Mouse (Mus musculus) heart, embryonic 16.5 days (tissue): ENCODE results near the gene Phf21b. TPM values are rescaled to one million over a fixed set of nuclear protein-coding genes. Genes with fewer than 3 reads are reported as not detected.

Experiments used
- ATAC-seq: fragments of 200-750 bp; cut with Nextera tagmentation; replicated peaks from 2 replicates; pipeline ENCODE4 v1.8.0; 2017; ENCODE audit warnings: moderate number of reproducible peaks; ENCODE audit not compliant: insufficient read depth, low FRiP score; ENCODE audit errors: extremely low read depth
- H3K27ac ChIP-seq: fragments of 300-500 bp; sonication (generic); 2 replicates; pipeline ENCODE4 v1.5.1; 2014; ENCODE audit warnings: mild to moderate bottlenecking, low read length, control low read depth, moderate library complexity
- H3K27me3 ChIP-seq: fragments of 300-500 bp; sonication (generic); 2 replicates; pipeline ENCODE4 v1.6.1; 2014; ENCODE audit warnings: low read length, mixed read lengths; ENCODE audit not compliant: control insufficient read depth, insufficient read depth
- H3K36me3 ChIP-seq: fragments of 300-500 bp; sonication (generic); 2 replicates; pipeline ENCODE4 v1.6.1; 2014; ENCODE audit not compliant: control insufficient read depth, insufficient read depth
- H3K4me1 ChIP-seq: fragments of 300-500 bp; sonication (generic); 2 replicates; pipeline ENCODE4 v1.6.1; 2014; ENCODE audit warnings: low read length, mixed read lengths; ENCODE audit not compliant: control insufficient read depth, insufficient read depth
- H3K4me2 ChIP-seq: fragments of 300-500 bp; sonication (generic); 2 replicates; pipeline ENCODE4 v1.6.1; 2014; ENCODE audit warnings: low read depth, mild to moderate bottlenecking, control low read depth, low read length
- H3K4me3 ChIP-seq: fragments of 300-500 bp; sonication (generic); 2 replicates; pipeline ENCODE4 v1.5.1; 2014; ENCODE audit warnings: mild to moderate bottlenecking, control low read depth, low read length
- H3K9ac ChIP-seq: fragments of 300-500 bp; sonication (generic); 2 replicates; pipeline ENCODE4 v1.6.1; 2014; ENCODE audit warnings: low read length, control low read depth
- H3K9me3 ChIP-seq: fragments of 300-500 bp; sonication (generic); replicated peaks from 2 replicates; pipeline ENCODE4 v1.6.1; 2016; ENCODE audit warnings: low read length; ENCODE audit not compliant: control insufficient read depth
- WGBS: fragments of 180-500 bp; shearing (Covaris S2); extraction: QIAGEN DNeasy Blood & Tissue Kit; methylation state at CpG from one replicate; pipeline ENCODE4 v1.1.7; 2014; 5-methylcytosine and 5-hydroxymethylcytosine counted together
- polyA plus RNA-seq: library from polyadenylated mRNA; unstranded; fragments of >200 nt; fragmentation: Nextera tagmentation; extraction: Ambion mirVana; gene quantifications from 2 replicates; pipeline ENCODE4 v1.2.1, GENCODE M21; 2015

Gene Phf21b
- polyA plus RNA-seq, 1 experiment from 2014 or later: 0.55 TPM

GRCm38 (mm10) chr15:84756426-84756825, 99.4 kb downstream of the Phf21b start:
- Histone ChIP-seq H3K4me2 (peak overlapping the region; percentile 66), H3K27me3 (peaks cover 4% of the 10 kb centered on the region), H3K4me1 (no peaks in the 10 kb centered on the region; the same call in 1 of the 2 replicates), H3K4me3 (peak overlapping the region; percentile 22), H3K9me3 (no peaks in the 10 kb centered on the region), H3K27ac (no peak overlapping the region), H3K9ac (0 out of 2 replicates have a peak overlapping the region, but pooled peaks have one; percentile 35), H3K36me3 (no peaks in the 10 kb centered on the region)
- 4% methylated on average over 22 of the region's 22 CpGs for WGBS
- no peak for ATAC-seq

GRCm38 (mm10) chr15:84754987-84755386, 100.9 kb downstream of the Phf21b start:
- H3K36me3 ChIP-seq: no peaks in the 10 kb centered on the region
- no peak overlapping the region for H3K4me2 ChIP-seq
- no peaks in the 10 kb centered on the region; the same call in 1 of the 2 replicates for H3K4me1 ChIP-seq
- H3K4me3 ChIP-seq: no peak overlapping the region
- peaks cover 4% of the 10 kb centered on the region for H3K27me3 ChIP-seq
- no peaks in the 10 kb centered on the region for H3K9me3 ChIP-seq
- no peak overlapping the region for H3K9ac ChIP-seq
- 8% methylated on average over 3 of the region's 3 CpGs for WGBS
- H3K27ac ChIP-seq: no peak overlapping the region
- ATAC-seq: peak; percentile 69

GRCm38 (mm10) chr15:84745831-84746230, 110.0 kb downstream of the Phf21b start:
- no peak overlapping the region for H3K4me3 ChIP-seq
- H3K27ac ChIP-seq: no peak overlapping the region
- no peaks in the 10 kb centered on the region for H3K36me3 ChIP-seq
- no peak; the same call in 1 of the 2 replicates for ATAC-seq
- no peak overlapping the region for H3K9ac ChIP-seq
- H3K27me3 ChIP-seq: no peaks in the 10 kb centered on the region
- 65% methylated on average over 4 of the region's 4 CpGs for WGBS
- H3K4me2 ChIP-seq: no peak overlapping the region
- no peaks in the 10 kb centered on the region for H3K9me3 ChIP-seq
- H3K4me1 ChIP-seq: peaks cover 3% of the 10 kb centered on the region; the same call in 1 of the 2 replicates

- peak; percentile 18; the same call in 1 of the 2 replicates for ATAC-seq
- no peak overlapping the region for H3K4me3 ChIP-seq
- no peak overlapping the region for H3K27ac ChIP-seq
- H3K9ac ChIP-seq: no peak overlapping the region
- H3K4me1 ChIP-seq: peaks cover 3% of the 10 kb centered on the region; the same call in 1 of the 2 replicates
- H3K4me2 ChIP-seq: no peak overlapping the region
- H3K36me3 ChIP-seq: no peaks in the 10 kb centered on the region
- 19% methylated on average over 2 of the region's 2 CpGs for WGBS
- H3K27me3 ChIP-seq: no peaks in the 10 kb centered on the region
- H3K9me3 ChIP-seq: no peaks in the 10 kb centered on the region
Measured at GRCm38 (mm10) chr15:84744308-84744707, 111.5 kb downstream of the Phf21b start.

- no peak overlapping the region for H3K9ac ChIP-seq
- H3K9me3 ChIP-seq: no peaks in the 10 kb centered on the region
- H3K4me3 ChIP-seq: no peak overlapping the region
- H3K27me3 ChIP-seq: no peaks in the 10 kb centered on the region
- H3K27ac ChIP-seq: no peak overlapping the region
- no peak for ATAC-seq
- H3K4me2 ChIP-seq: no peak overlapping the region
- peaks cover 3% of the 10 kb centered on the region; the same call in 1 of the 2 replicates for H3K4me1 ChIP-seq
- whole genome bisulfite sequencing: 23% methylated on average over 3 of the region's 3 CpGs
- no peaks in the 10 kb centered on the region for H3K36me3 ChIP-seq
Measured at GRCm38 (mm10) chr15:84743347-84743746, 112.5 kb downstream of the Phf21b start.

GRCm38 (mm10) chr15:84741573-84741972, 114.3 kb downstream of the Phf21b start:
- Histone ChIP-seq H3K4me3 (no peak overlapping the region), H3K4me1 (peaks cover 3% of the 10 kb centered on the region; the same call in 1 of the 2 replicates), H3K4me2 (no peak overlapping the region), H3K27me3 (no peaks in the 10 kb centered on the region), H3K27ac (no peak overlapping the region), H3K9me3 (no peaks in the 10 kb centered on the region), H3K9ac (no peak overlapping the region), H3K36me3 (no peaks in the 10 kb centered on the region)
- WGBS: 73% methylated on average over 3 of the region's 3 CpGs
- ATAC-seq: no peak

GRCm38 (mm10) chr15:84738246-84738645, 117.6 kb downstream of the Phf21b start:
- Histone ChIP-seq H3K4me1 (no peaks in the 10 kb centered on the region), H3K4me2 (no peak overlapping the region), H3K9ac (no peak overlapping the region), H3K36me3 (no peaks in the 10 kb centered on the region), H3K27me3 (no peaks in the 10 kb centered on the region), H3K9me3 (no peaks in the 10 kb centered on the region), H3K4me3 (no peak overlapping the region), H3K27ac (no peak overlapping the region)
- 86% methylated on average over 7 of the region's 7 CpGs for WGBS
- ATAC-seq: no peak

- H3K4me2 ChIP-seq: no peak overlapping the region
- H3K4me1 ChIP-seq: peaks cover 2% of the 10 kb centered on the region; the same call in 1 of the 2 replicates
- WGBS: 34% methylated on average over 2 of the region's 4 CpGs
- no peak overlapping the region for H3K27ac ChIP-seq
- H3K9ac ChIP-seq: no peak overlapping the region
- no peak overlapping the region for H3K4me3 ChIP-seq
- H3K36me3 ChIP-seq: no peaks in the 10 kb centered on the region
- H3K27me3 ChIP-seq: no peaks in the 10 kb centered on the region
- H3K9me3 ChIP-seq: no peaks in the 10 kb centered on the region
- no peak for ATAC-seq
Measured at GRCm38 (mm10) chr15:84736994-84737346, 118.9 kb downstream of the Phf21b start.

- 66% methylated on average over 11 of the region's 11 CpGs for WGBS
- no peak overlapping the region for H3K9ac ChIP-seq
- H3K4me3 ChIP-seq: no peak overlapping the region
- no peaks in the 10 kb centered on the region for H3K27me3 ChIP-seq
- no peak overlapping the region for H3K27ac ChIP-seq
- no peaks in the 10 kb centered on the region for H3K9me3 ChIP-seq
- no peak overlapping the region for H3K4me2 ChIP-seq
- H3K36me3 ChIP-seq: no peaks in the 10 kb centered on the region
- H3K4me1 ChIP-seq: peaks cover 2% of the 10 kb centered on the region; the same call in 1 of the 2 replicates
- no peak for ATAC-seq
Measured at GRCm38 (mm10) chr15:84736346-84736993, 119.4 kb downstream of the Phf21b start.
